Mouse (Mus musculus) brain, embryonic 14.5 days (tissue): ENCODE measurements around the gene Tmem186.

ENCODE experiments used
- CTCF ChIP-seq: fragments of 200-500 bp; IDR thresholded peaks from 2 replicates; pipeline ENCODE4 v1.5.1; 2012; ENCODE audit warnings: inconsistent platforms, mild to moderate bottlenecking, moderate library complexity, borderline replicate concordance; ENCODE audit not compliant: insufficient read depth, insufficient read length; ENCODE audit errors: extremely low read depth
- POLR2A ChIP-seq: fragments of 200-500 bp; IDR thresholded peaks from 2 replicates; pipeline ENCODE4 v1.6.1; 2012; ENCODE audit warnings: mild to moderate bottlenecking, inconsistent platforms, borderline replicate concordance; ENCODE audit not compliant: poor library complexity, insufficient read depth, insufficient read length, severe bottlenecking; ENCODE audit errors: extremely low read depth

DNA sequence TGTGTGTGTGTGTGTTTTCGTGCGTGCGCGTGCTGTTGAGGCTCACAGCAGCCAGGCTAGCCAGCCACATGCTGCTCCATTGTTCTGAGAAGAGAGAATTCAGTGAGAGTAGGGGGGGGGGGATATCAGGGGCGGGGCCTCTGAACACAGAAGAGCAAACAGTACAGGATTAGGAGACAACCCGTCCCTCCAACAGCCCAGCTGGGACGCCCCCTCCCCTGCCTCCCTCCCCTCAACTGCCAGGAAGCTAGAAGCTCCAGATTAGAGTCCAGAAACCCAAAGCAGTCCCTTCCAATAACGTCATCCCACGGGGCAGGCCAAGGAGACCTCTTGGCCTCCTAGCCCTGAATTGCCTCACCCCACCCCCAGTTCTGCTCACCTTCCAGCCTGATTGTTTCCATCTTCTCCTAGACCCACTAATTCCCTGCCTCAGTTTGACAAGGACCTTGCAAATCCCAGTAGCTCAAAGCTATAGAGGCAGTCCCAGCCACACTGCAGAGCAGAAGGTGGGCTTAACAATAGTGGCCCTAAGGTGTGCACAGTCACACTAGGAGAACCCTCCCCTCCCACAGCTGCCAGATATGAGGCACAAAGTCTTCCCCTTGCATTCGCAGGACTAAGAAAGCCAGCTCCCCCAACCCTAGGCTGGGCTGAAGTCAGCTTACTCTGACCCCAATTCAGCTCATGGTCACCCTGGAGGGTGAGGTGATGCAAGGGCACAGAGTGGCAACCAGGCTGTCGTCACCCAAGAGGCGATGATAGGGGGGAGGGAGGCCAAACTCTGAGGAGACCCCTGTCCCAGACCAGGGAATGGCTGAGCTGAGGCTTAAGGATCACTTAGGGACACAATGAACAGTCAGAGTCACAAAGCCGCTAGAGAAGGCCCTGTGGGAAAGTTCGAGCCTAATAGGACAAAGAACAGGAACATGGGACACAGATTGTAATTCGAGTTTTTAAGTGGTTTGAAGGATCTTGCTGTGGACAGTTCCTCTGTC lies 32.8 kb upstream of the Tmem186 start:
- no peak for TF ChIP-seq CTCF
- no peak for TF ChIP-seq POLR2A
